Mouse (Mus musculus): ENCODE measurements around the gene Trp53rkb. TPM values are rescaled to one million over a fixed set of nuclear protein-coding genes. Genes with fewer than 3 reads are reported as not detected.

Trp53rkb gene
- polyA plus RNA-seq, 1 experiment from 2014 or later = 4.3 TPM

GRCm38 (mm10) chr2:166764051-166764450, 28.3 kb upstream of the Trp53rkb start:
- Histone ChIP-seq H3K27ac (ENCODE audit: low read length) (no peak overlapping the region), H3K9me3 (replicated peaks; ENCODE audit: control insufficient read depth, low read length) (no peaks in the 10 kb centered on the region), H3K9ac (ENCODE audit: low read length) (no peak overlapping the region), H3K4me3 (ENCODE audit: low read length) (no peak overlapping the region), H3K4me1 (ENCODE audit: control insufficient read depth, insufficient read depth, low read length) (no peaks in the 10 kb centered on the region), H3K27me3 (ENCODE audit: control insufficient read depth, insufficient read depth, low read length) (no peaks in the 10 kb centered on the region), H3K4me2 (ENCODE audit: low read depth, low read length) (no peak overlapping the region), H3K36me3 (ENCODE audit: control insufficient read depth, insufficient read depth) (no peaks in the 10 kb centered on the region)
- ATAC-seq (replicated peaks; ENCODE audit: extremely low read depth, insufficient read depth, low FRiP score) = no peak
- 50% methylated on average over 5 of the region's 5 CpGs for WGBS

GRCm38 (mm10) chr2:166767591-166767990, 24.7 kb upstream of the Trp53rkb start:
- Histone ChIP-seq H3K4me2 (ENCODE audit: low read depth, low read length) (no peak overlapping the region), H3K36me3 (ENCODE audit: control insufficient read depth, insufficient read depth) (no peaks in the 10 kb centered on the region), H3K4me3 (ENCODE audit: low read length) (no peak overlapping the region), H3K9me3 (replicated peaks; ENCODE audit: control insufficient read depth, low read length) (no peaks in the 10 kb centered on the region), H3K27ac (ENCODE audit: low read length) (no peak overlapping the region), H3K9ac (ENCODE audit: low read length) (no peak overlapping the region), H3K27me3 (ENCODE audit: control insufficient read depth, insufficient read depth, low read length) (no peaks in the 10 kb centered on the region), H3K4me1 (ENCODE audit: control insufficient read depth, insufficient read depth, low read length) (no peaks in the 10 kb centered on the region)
- no peak for ATAC-seq (replicated peaks; ENCODE audit: extremely low read depth, insufficient read depth, low FRiP score)
- 73% methylated on average over 9 of the region's 9 CpGs for WGBS

GRCm38 (mm10) chr2:166771396-166771795, 20.9 kb upstream of the Trp53rkb start:
- no peak overlapping the region; the same call in 1 of the 2 replicates for H3K27ac ChIP-seq (ENCODE audit: low read length)
- no peak overlapping the region for H3K4me2 ChIP-seq (ENCODE audit: low read depth, low read length)
- H3K36me3 ChIP-seq (ENCODE audit: control insufficient read depth, insufficient read depth) = no peaks in the 10 kb centered on the region
- no peaks in the 10 kb centered on the region for H3K4me1 ChIP-seq (ENCODE audit: control insufficient read depth, insufficient read depth, low read length)
- H3K4me3 ChIP-seq (ENCODE audit: low read length) = no peak overlapping the region
- no peak for ATAC-seq (replicated peaks; ENCODE audit: extremely low read depth, insufficient read depth, low FRiP score)
- no peak overlapping the region for H3K9ac ChIP-seq (ENCODE audit: low read length)
- WGBS = 54% methylated on average over 11 of the region's 11 CpGs
- H3K9me3 ChIP-seq (replicated peaks; ENCODE audit: control insufficient read depth, low read length) = no peaks in the 10 kb centered on the region
- no peaks in the 10 kb centered on the region for H3K27me3 ChIP-seq (ENCODE audit: control insufficient read depth, insufficient read depth, low read length)

GRCm38 (mm10) chr2:166773587-166773986, 18.7 kb upstream of the Trp53rkb start:
- ATAC-seq (replicated peaks; ENCODE audit: extremely low read depth, insufficient read depth, low FRiP score) = no peak
- H3K4me1 ChIP-seq (ENCODE audit: control insufficient read depth, insufficient read depth, low read length) = no peaks in the 10 kb centered on the region
- H3K36me3 ChIP-seq (ENCODE audit: control insufficient read depth, insufficient read depth) = no peaks in the 10 kb centered on the region
- 73% methylated on average over 10 of the region's 10 CpGs for WGBS
- no peak overlapping the region for H3K27ac ChIP-seq (ENCODE audit: low read length)
- no peak overlapping the region for H3K4me2 ChIP-seq (ENCODE audit: low read depth, low read length)
- no peak overlapping the region for H3K9ac ChIP-seq (ENCODE audit: low read length)
- no peaks in the 10 kb centered on the region for H3K27me3 ChIP-seq (ENCODE audit: control insufficient read depth, insufficient read depth, low read length)
- H3K4me3 ChIP-seq (ENCODE audit: low read length) = no peak overlapping the region
- H3K9me3 ChIP-seq (replicated peaks; ENCODE audit: control insufficient read depth, low read length) = no peaks in the 10 kb centered on the region

- 81% methylated on average over 10 of the region's 10 CpGs for WGBS
- Histone ChIP-seq H3K4me1 (ENCODE audit: control insufficient read depth, insufficient read depth, low read length) (no peaks in the 10 kb centered on the region), H3K27ac (ENCODE audit: low read length) (no peak overlapping the region), H3K4me2 (ENCODE audit: low read depth, low read length) (no peak overlapping the region), H3K9ac (ENCODE audit: low read length) (no peak overlapping the region), H3K4me3 (ENCODE audit: low read length) (no peak overlapping the region), H3K9me3 (replicated peaks; ENCODE audit: control insufficient read depth, low read length) (no peaks in the 10 kb centered on the region), H3K36me3 (ENCODE audit: control insufficient read depth, insufficient read depth) (no peaks in the 10 kb centered on the region), H3K27me3 (ENCODE audit: control insufficient read depth, insufficient read depth, low read length) (no peaks in the 10 kb centered on the region)
- no peak for ATAC-seq (replicated peaks; ENCODE audit: extremely low read depth, insufficient read depth, low FRiP score)
These were observed 18.1 kb upstream of the Trp53rkb start for GRCm38 (mm10) chr2:166774275-166774674.

- Histone ChIP-seq H3K9me3 (replicated peaks; ENCODE audit: control insufficient read depth, low read length) (no peaks in the 10 kb centered on the region), H3K36me3 (ENCODE audit: control insufficient read depth, insufficient read depth) (no peaks in the 10 kb centered on the region), H3K4me1 (ENCODE audit: control insufficient read depth, insufficient read depth, low read length) (no peaks in the 10 kb centered on the region), H3K9ac (ENCODE audit: low read length) (no peak overlapping the region), H3K27ac (ENCODE audit: low read length) (no peak overlapping the region), H3K27me3 (ENCODE audit: control insufficient read depth, insufficient read depth, low read length) (no peaks in the 10 kb centered on the region), H3K4me3 (ENCODE audit: low read length) (no peak overlapping the region), H3K4me2 (ENCODE audit: low read depth, low read length) (no peak overlapping the region)
- ATAC-seq (replicated peaks; ENCODE audit: extremely low read depth, insufficient read depth, low FRiP score) = no peak
- 70% methylated on average over 11 of the region's 11 CpGs for WGBS
These were observed 16.9 kb upstream of the Trp53rkb start for GRCm38 (mm10) chr2:166775357-166775893.

GRCm38 (mm10) chr2:166776272-166776671, 16.1 kb upstream of the Trp53rkb start:
- WGBS = 32% methylated on average over 2 of the region's 2 CpGs
- no peak overlapping the region for H3K4me3 ChIP-seq (ENCODE audit: low read length)
- H3K36me3 ChIP-seq (ENCODE audit: control insufficient read depth, insufficient read depth) = no peaks in the 10 kb centered on the region
- H3K27ac ChIP-seq (ENCODE audit: low read length) = no peak overlapping the region
- 0 out of 2 replicates have a peak, but pooled peaks cover 2% of the 10 kb centered on the region for H3K27me3 ChIP-seq (ENCODE audit: control insufficient read depth, insufficient read depth, low read length)
- ATAC-seq (replicated peaks; ENCODE audit: extremely low read depth, insufficient read depth, low FRiP score) = no peak
- H3K9me3 ChIP-seq (replicated peaks; ENCODE audit: control insufficient read depth, low read length) = no peaks in the 10 kb centered on the region
- no peak overlapping the region for H3K9ac ChIP-seq (ENCODE audit: low read length)
- no peak overlapping the region for H3K4me2 ChIP-seq (ENCODE audit: low read depth, low read length)
- no peaks in the 10 kb centered on the region for H3K4me1 ChIP-seq (ENCODE audit: control insufficient read depth, insufficient read depth, low read length)

- 75% methylated on average over 8 of the region's 8 CpGs for WGBS
- no peak for ATAC-seq (replicated peaks; ENCODE audit: extremely low read depth, insufficient read depth, low FRiP score)
- Histone ChIP-seq H3K27ac (ENCODE audit: low read length) (no peak overlapping the region), H3K4me2 (ENCODE audit: low read depth, low read length) (no peak overlapping the region), H3K4me1 (ENCODE audit: control insufficient read depth, insufficient read depth, low read length) (no peaks in the 10 kb centered on the region), H3K4me3 (ENCODE audit: low read length) (no peak overlapping the region), H3K9me3 (replicated peaks; ENCODE audit: control insufficient read depth, low read length) (no peaks in the 10 kb centered on the region), H3K27me3 (ENCODE audit: control insufficient read depth, insufficient read depth, low read length) (0 out of 2 replicates have a peak, but pooled peaks cover 2% of the 10 kb centered on the region), H3K9ac (ENCODE audit: low read length) (no peak overlapping the region), H3K36me3 (ENCODE audit: control insufficient read depth, insufficient read depth) (no peaks in the 10 kb centered on the region)
These were observed 12.4 kb upstream of the Trp53rkb start for GRCm38 (mm10) chr2:166779956-166780355.

- Histone ChIP-seq H3K4me1 (ENCODE audit: control insufficient read depth, insufficient read depth, low read length) (peaks cover 6% of the 10 kb centered on the region), H3K4me3 (ENCODE audit: low read length) (no peak overlapping the region), H3K9ac (ENCODE audit: low read length) (peak overlapping the region; percentile 46; the same call in 1 of the 2 replicates), H3K4me2 (ENCODE audit: low read depth, low read length) (no peak overlapping the region), H3K9me3 (replicated peaks; ENCODE audit: control insufficient read depth, low read length) (no peaks in the 10 kb centered on the region), H3K27ac (ENCODE audit: low read length) (no peak overlapping the region), H3K36me3 (ENCODE audit: control insufficient read depth, insufficient read depth) (no peaks in the 10 kb centered on the region), H3K27me3 (ENCODE audit: control insufficient read depth, insufficient read depth, low read length) (0 out of 2 replicates have a peak, but pooled peaks cover 5% of the 10 kb centered on the region)
- 11% methylated on average over 9 of the region's 9 CpGs for WGBS
- no peak for ATAC-seq (replicated peaks; ENCODE audit: extremely low read depth, insufficient read depth, low FRiP score)
These were observed 11.3 kb upstream of the Trp53rkb start for GRCm38 (mm10) chr2:166780980-166781578.

Data from heart, embryonic 16.5 days (tissue).